Mouse (Mus musculus): ENCODE results near the gene Cilp. TPM values are rescaled to one million over a fixed set of nuclear protein-coding genes. Genes with fewer than 3 reads are reported as not detected.

Cilp gene
- polyA plus RNA-seq, 1 experiment: 0.29 TPM

- H3K4me2 ChIP-seq (ENCODE audit: low read depth): no peak overlapping the region
- TF ChIP-seq POLR2AphosphoS2 (IDR thresholded peaks at IDR 0.05; ENCODE audit: insufficient read length, low read depth) (no peak), USF1 (IDR thresholded peaks at IDR 0.05; ENCODE audit: low read depth) (no peak), TCF12 (IDR thresholded peaks at IDR 0.05; ENCODE audit: insufficient read depth, poor library complexity, severe bottlenecking) (no peak), CEBPB (IDR thresholded peaks at IDR 0.05; ENCODE audit: insufficient read depth, poor library complexity, severe bottlenecking) (no peak), E2F4 (IDR thresholded peaks at IDR 0.05; ENCODE audit: insufficient read depth) (no peak), SRF (IDR thresholded peaks at IDR 0.05; ENCODE audit: control insufficient read depth, insufficient read length, low read depth) (no peak), REST (IDR thresholded peaks at IDR 0.05; ENCODE audit: insufficient read depth, insufficient read length) (no peak), TCF3 (IDR thresholded peaks at IDR 0.05; ENCODE audit: insufficient read length, low read depth) (no peak), MYOG (IDR thresholded peaks at IDR 0.05; ENCODE audit: control insufficient read depth in 1 of 3, insufficient read depth in 1 of 3, insufficient read length in 2 of 3, low read depth in 2 of 3) (no peak), MAX (IDR thresholded peaks at IDR 0.05; ENCODE audit: low read depth) (no peak), POLR2A (IDR thresholded peaks at IDR 0.05; ENCODE audit: insufficient read length, low read depth) (no peak), MYOD1 (IDR thresholded peaks at IDR 0.05; ENCODE audit: control insufficient read depth in 1 of 3, insufficient read length in 2 of 3, low read depth in 2 of 3) (no peak)
- H3ac ChIP-seq (ENCODE audit: control insufficient read depth, insufficient read length): no peak overlapping the region
- no peak overlapping the region for H3K4me3 ChIP-seq
- no peaks in the 10 kb centered on the region for H3K36me3 ChIP-seq (ENCODE audit: control insufficient read depth, insufficient read depth)
- H3K79me2 ChIP-seq (ENCODE audit: control insufficient read depth, insufficient read depth): no peaks in the 10 kb centered on the region
- no peaks in the 10 kb centered on the region for H3K27me3 ChIP-seq (ENCODE audit: control insufficient read depth, insufficient read depth, insufficient read length)
Observed at GRCm38 (mm10) chr9:65259366-65259765, 5.6 kb upstream of the Cilp start.

- no peak overlapping the region for H3K4me2 ChIP-seq (ENCODE audit: low read depth)
- H3K36me3 ChIP-seq (ENCODE audit: control insufficient read depth, insufficient read depth): no peaks in the 10 kb centered on the region
- no peak overlapping the region for H3K4me3 ChIP-seq
- H3K27me3 ChIP-seq (ENCODE audit: control insufficient read depth, insufficient read depth, insufficient read length): no peaks in the 10 kb centered on the region
- no peaks in the 10 kb centered on the region for H3K79me2 ChIP-seq (ENCODE audit: control insufficient read depth, insufficient read depth)
- no peak overlapping the region for H3ac ChIP-seq (ENCODE audit: control insufficient read depth, insufficient read length)
- no peak for TF ChIP-seq REST (IDR thresholded peaks at IDR 0.05; ENCODE audit: insufficient read depth, insufficient read length)
Observed at GRCm38 (mm10) chr9:65261591-65262230, 3.3 kb upstream of the Cilp start.

- Histone ChIP-seq H3K4me3 (no peak overlapping the region), H3ac (ENCODE audit: control insufficient read depth, insufficient read length) (no peak overlapping the region)
Observed at GRCm38 (mm10) chr9:65262641-65263120, 2.3 kb upstream of the Cilp start.

GRCm38 (mm10) chr9:65267742-65268515, 2.9 kb downstream of the Cilp start:
- H3K27me3 ChIP-seq (ENCODE audit: control insufficient read depth, insufficient read depth, insufficient read length): no peaks in the 10 kb centered on the region
- no peaks in the 10 kb centered on the region for H3K79me2 ChIP-seq (ENCODE audit: control insufficient read depth, insufficient read depth)
- TF ChIP-seq SRF (IDR thresholded peaks at IDR 0.05; ENCODE audit: control insufficient read depth, insufficient read length, low read depth) (no peak), REST (IDR thresholded peaks at IDR 0.05; ENCODE audit: insufficient read depth, insufficient read length) (no peak), MAX (IDR thresholded peaks at IDR 0.05; ENCODE audit: low read depth) (no peak), TCF12 (IDR thresholded peaks at IDR 0.05; ENCODE audit: insufficient read depth, poor library complexity, severe bottlenecking) (no peak)

More at GRCm38 (mm10) chr9:65262641-65263120, 2.3 kb upstream of the Cilp start:
- Histone ChIP-seq H3K79me2 (ENCODE audit: control insufficient read depth, insufficient read depth) (no peaks in the 10 kb centered on the region), H3K4me2 (ENCODE audit: low read depth) (no peak overlapping the region), H3K36me3 (ENCODE audit: control insufficient read depth, insufficient read depth) (no peaks in the 10 kb centered on the region), H3K27me3 (ENCODE audit: control insufficient read depth, insufficient read depth, insufficient read length) (no peaks in the 10 kb centered on the region)
- no peak for TF ChIP-seq CEBPB (IDR thresholded peaks at IDR 0.05; ENCODE audit: insufficient read depth, poor library complexity, severe bottlenecking)
- no peak for TF ChIP-seq MYOD1 (IDR thresholded peaks at IDR 0.05; ENCODE audit: control insufficient read depth in 1 of 3, insufficient read length in 2 of 3, low read depth in 2 of 3)
- TF ChIP-seq MAX (IDR thresholded peaks at IDR 0.05; ENCODE audit: low read depth): no peak
- no peak for TF ChIP-seq E2F4 (IDR thresholded peaks at IDR 0.05; ENCODE audit: insufficient read depth)
- no peak for TF ChIP-seq POLR2A (IDR thresholded peaks at IDR 0.05; ENCODE audit: insufficient read length, low read depth)
- TF ChIP-seq POLR2AphosphoS2 (IDR thresholded peaks at IDR 0.05; ENCODE audit: insufficient read length, low read depth): no peak
- TF ChIP-seq TCF12 (IDR thresholded peaks at IDR 0.05; ENCODE audit: insufficient read depth, poor library complexity, severe bottlenecking): no peak
- TF ChIP-seq SRF (IDR thresholded peaks at IDR 0.05; ENCODE audit: control insufficient read depth, insufficient read length, low read depth): no peak
- TF ChIP-seq TCF3 (IDR thresholded peaks at IDR 0.05; ENCODE audit: insufficient read length, low read depth): no peak
- TF ChIP-seq MYOG (IDR thresholded peaks at IDR 0.05; ENCODE audit: control insufficient read depth in 1 of 3, insufficient read depth in 1 of 3, insufficient read length in 2 of 3, low read depth in 2 of 3): no peak
- no peak for TF ChIP-seq REST (IDR thresholded peaks at IDR 0.05; ENCODE audit: insufficient read depth, insufficient read length)
- no peak for TF ChIP-seq USF1 (IDR thresholded peaks at IDR 0.05; ENCODE audit: low read depth)

More at GRCm38 (mm10) chr9:65267742-65268515, 2.9 kb downstream of the Cilp start:
- no peak overlapping the region for H3K4me3 ChIP-seq
- no peak overlapping the region for H3K4me2 ChIP-seq (ENCODE audit: low read depth)
- H3K36me3 ChIP-seq (ENCODE audit: control insufficient read depth, insufficient read depth): no peaks in the 10 kb centered on the region
- no peak overlapping the region for H3ac ChIP-seq (ENCODE audit: control insufficient read depth, insufficient read length)

Measured in myocyte (in vitro differentiated cells).